Mouse (Mus musculus) thymus, postnatal 14 days (tissue): Measurements from ENCODE around the gene Rnf169.

ENCODE experiments used
- DNase-seq: peaks from one replicate; pipeline ENCODE4 v3.0.0; 2021

Rnf169 gene

GRCm38 (mm10) chr7:99980132-99980591 is at the start of gene Rnf169:
TSS of gene Rnf169 (minus strand) at chr7:99980448.
- DNase-seq = peak; percentile 93

- peak; percentile 56 for DNase-seq
Measured at GRCm38 (mm10) chr7:100029307-100029706, 49.1 kb upstream of the Rnf169 start.

GRCm38 (mm10) chr7:100027353-100027752 is 47.1 kb upstream of the Rnf169 start:
- DNase-seq = no peak

- DNase-seq = no peak
Measured at GRCm38 (mm10) chr7:100017056-100017455, 36.8 kb upstream of the Rnf169 start.

- DNase-seq = no peak
Measured at GRCm38 (mm10) chr7:100014123-100014600, 33.9 kb upstream of the Rnf169 start.

- no peak for DNase-seq
Measured at GRCm38 (mm10) chr7:100012515-100012914, 32.3 kb upstream of the Rnf169 start.

- no peak for DNase-seq
Measured at GRCm38 (mm10) chr7:100012085-100012484, 31.8 kb upstream of the Rnf169 start.

GRCm38 (mm10) chr7:100010711-100011110 is 30.5 kb upstream of the Rnf169 start:
- DNase-seq = no peak

- peak; percentile 86 for DNase-seq
Measured at GRCm38 (mm10) chr7:100009640-100010039, 29.4 kb upstream of the Rnf169 start.

- no peak for DNase-seq
Measured at GRCm38 (mm10) chr7:100008765-100009164, 28.5 kb upstream of the Rnf169 start.

- DNase-seq = no peak
Measured at GRCm38 (mm10) chr7:100006411-100006810, 26.2 kb upstream of the Rnf169 start.

GRCm38 (mm10) chr7:100005790-100006189 is 25.5 kb upstream of the Rnf169 start, which contains the start of gene Chrdl2:
TSS of gene Chrdl2 (plus strand) at chr7:100006172.
- peak; percentile 60 for DNase-seq

- peak; percentile 68 for DNase-seq
Measured at GRCm38 (mm10) chr7:100003781-100004180, 23.5 kb upstream of the Rnf169 start.

- no peak for DNase-seq
Measured at GRCm38 (mm10) chr7:99998668-99999067, 18.4 kb upstream of the Rnf169 start.

- no peak for DNase-seq
Measured at GRCm38 (mm10) chr7:99995186-99995585, 14.9 kb upstream of the Rnf169 start.

GRCm38 (mm10) chr7:99993159-99993558 is 12.9 kb upstream of the Rnf169 start:
- no peak for DNase-seq

GRCm38 (mm10) chr7:99990990-99991707 is 10.9 kb upstream of the Rnf169 start:
- DNase-seq = no peak

- no peak for DNase-seq
Measured at GRCm38 (mm10) chr7:99989844-99990760, 9.9 kb upstream of the Rnf169 start.

GRCm38 (mm10) chr7:99988725-99989124 is 8.5 kb upstream of the Rnf169 start:
- peak; percentile 60 for DNase-seq

GRCm38 (mm10) chr7:99982256-99983242 is 2.3 kb upstream of the Rnf169 start:
- no peak for DNase-seq

GRCm38 (mm10) chr7:99981311-99981710 is 1.1 kb upstream of the Rnf169 start:
- DNase-seq = no peak

- DNase-seq = peak; percentile 63
Measured at GRCm38 (mm10) chr7:99979546-99980131, 609 bp downstream of the Rnf169 start.
